Mouse (Mus musculus): Measurements from ENCODE around the gene Mamld1. TPM values are rescaled to one million over a fixed set of nuclear protein-coding genes. Genes with fewer than 3 reads are reported as not detected.

The Mamld1 gene
- polyA plus RNA-seq, 1 experiment from 2014 or later = 4.2 TPM

GRCm38 (mm10) chrX:71204776-71205175 lies 154.7 kb downstream of the Mamld1 start:
- no peak overlapping the region for H3K9ac ChIP-seq (ENCODE audit: low read length)
- no peaks in the 10 kb centered on the region for H3K9me3 ChIP-seq (replicated peaks; ENCODE audit: control insufficient read depth, low read length)
- H3K4me1 ChIP-seq (ENCODE audit: control insufficient read depth, insufficient read depth, low read length) = no peaks in the 10 kb centered on the region
- H3K27ac ChIP-seq (ENCODE audit: low read length) = no peak overlapping the region
- ATAC-seq (replicated peaks; ENCODE audit: extremely low read depth, insufficient read depth, low FRiP score) = no peak
- H3K4me3 ChIP-seq (ENCODE audit: low read length) = no peak overlapping the region
- H3K27me3 ChIP-seq (ENCODE audit: control insufficient read depth, insufficient read depth, low read length) = no peaks in the 10 kb centered on the region
- no peak overlapping the region for H3K4me2 ChIP-seq (ENCODE audit: low read depth, low read length)
- WGBS = 62% methylated on average over 2 of the region's 2 CpGs
- H3K36me3 ChIP-seq (ENCODE audit: control insufficient read depth, insufficient read depth) = no peaks in the 10 kb centered on the region

Other genes starting within 250 kb of the Mamld1 start
- gene Mtm1, start 160.5 kb downstream of the Mamld1 start, polyA plus RNA-seq (2015; fragmentation: Nextera tagmentation; extraction: Ambion mirVana) = 4.9 and 5.3 TPM in 2 replicates